Mouse (Mus musculus) CH12F3 (cell line): ENCODE measurements around the gene Agpat1.

Experiments
- in situ Hi-C: fragments of 300-500 bp; cut with MboI; formaldehyde crosslinking; loops from 2 replicates; pipeline ENCODE4 v1.14.3; 2020; ENCODE audit warnings: low sequenced_read_pairs

The Agpat1 gene

DNA sequence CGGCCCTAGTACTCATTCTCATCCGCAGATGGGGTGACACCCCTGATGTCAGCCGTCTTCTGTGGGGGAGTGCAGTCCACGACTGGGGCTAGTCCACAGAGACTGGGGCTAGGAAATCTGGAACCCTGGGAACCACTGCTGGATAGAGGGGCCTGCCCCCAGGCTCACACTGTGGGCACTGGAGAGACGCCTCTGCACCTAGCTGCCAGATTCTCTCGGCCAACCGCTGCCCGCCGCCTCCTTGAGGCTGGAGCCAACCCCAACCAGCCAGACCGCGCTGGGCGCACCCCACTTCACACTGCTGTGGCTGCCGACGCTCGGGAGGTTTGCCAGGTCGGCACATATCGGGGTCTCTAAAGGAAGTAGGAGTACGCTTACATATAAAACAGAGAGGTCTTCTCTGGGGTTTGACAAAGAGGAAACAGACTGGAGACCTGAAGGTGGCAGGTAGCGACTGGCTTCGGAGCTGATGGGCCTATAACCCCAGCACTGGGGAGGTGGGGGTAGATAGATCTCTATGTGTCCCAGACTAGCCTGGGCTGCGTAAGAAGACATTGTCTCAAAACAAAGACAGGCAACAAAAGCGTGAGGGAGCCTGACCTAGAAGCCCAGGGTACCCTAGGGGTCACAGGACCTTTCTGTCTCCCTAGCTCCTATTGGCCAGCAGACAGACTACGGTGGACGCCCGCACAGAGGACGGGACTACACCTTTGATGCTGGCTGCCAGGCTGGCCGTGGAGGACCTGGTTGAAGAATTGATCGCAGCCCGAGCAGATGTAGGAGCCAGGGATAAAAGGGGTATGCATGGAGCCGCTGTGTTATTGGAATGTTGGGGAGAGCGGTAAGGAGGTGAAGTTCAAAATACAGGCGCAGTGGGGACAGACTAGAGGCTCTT is 17.9 kb upstream of the Agpat1 start:
- in situ Hi-C loops, result no loop called here

DNA sequence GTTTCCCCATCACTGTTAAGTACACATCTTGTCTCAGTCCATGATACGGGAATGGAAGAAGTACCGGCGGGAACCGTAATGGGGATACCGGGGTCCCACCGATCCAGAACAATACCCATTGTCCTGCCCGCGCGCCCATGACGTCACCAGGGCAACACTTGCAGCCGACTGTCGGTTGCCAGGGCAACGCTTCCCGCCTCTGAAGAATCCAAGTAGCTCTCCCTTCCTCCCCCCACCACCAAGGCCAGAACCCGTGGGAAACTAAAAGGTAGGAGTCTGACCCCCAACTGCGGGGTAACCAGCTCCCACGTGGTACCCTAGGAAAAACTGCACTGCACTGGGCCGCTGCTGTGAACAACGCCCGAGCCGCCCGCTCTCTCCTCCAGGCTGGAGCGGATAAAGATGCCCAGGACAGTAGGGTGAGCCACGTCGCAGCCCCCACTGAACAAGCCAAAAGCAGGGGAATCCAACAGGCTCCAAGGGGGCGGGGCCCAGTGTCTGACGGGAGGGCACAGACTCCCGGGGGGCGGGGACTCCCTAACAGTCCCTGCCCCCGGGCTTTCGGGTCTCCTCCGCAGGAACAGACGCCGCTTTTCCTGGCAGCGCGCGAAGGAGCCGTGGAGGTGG is 17.2 kb upstream of the Agpat1 start:
- in situ Hi-C loops, result no loop called here

- in situ Hi-C loops, result no loop called here
Measured at GRCm38 (mm10) chr17:34587423-34587811, 16.6 kb upstream of the Agpat1 start.

GRCm38 (mm10) chr17:34587814-34588213 is 16.2 kb upstream of the Agpat1 start:
- in situ Hi-C loops, result no loop called here

DNA sequence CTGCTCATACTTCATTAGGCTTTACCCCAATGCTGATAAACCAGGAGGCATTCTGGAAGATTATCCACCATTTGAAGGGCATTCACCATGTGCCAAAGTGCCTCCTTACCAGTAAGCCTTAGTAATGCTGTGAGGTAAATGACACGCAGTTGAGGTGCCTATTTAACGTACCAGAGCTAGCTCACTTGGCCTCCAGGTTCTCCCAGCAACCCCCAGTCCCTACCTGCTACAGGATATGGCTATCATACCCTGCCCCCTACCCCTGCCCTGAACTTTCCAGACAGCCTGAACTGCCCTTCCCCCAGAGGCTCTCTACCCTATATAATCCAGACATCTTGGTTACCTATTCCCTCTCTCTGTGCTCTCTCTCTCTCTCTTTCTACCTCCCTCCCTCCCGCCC is 15.3 kb upstream of the Agpat1 start:
- in situ Hi-C loops, result no loop called here

- in situ Hi-C loops, result no loop called here
Measured at GRCm38 (mm10) chr17:34589206-34589605, 14.9 kb upstream of the Agpat1 start.

GRCm38 (mm10) chr17:34589681-34590101 is 14.4 kb upstream of the Agpat1 start, which contains the start of gene Gpsm3:
Gene Gpsm3 (plus strand): TSS chr17:34589806.
- in situ Hi-C loops, result no loop called here

DNA sequence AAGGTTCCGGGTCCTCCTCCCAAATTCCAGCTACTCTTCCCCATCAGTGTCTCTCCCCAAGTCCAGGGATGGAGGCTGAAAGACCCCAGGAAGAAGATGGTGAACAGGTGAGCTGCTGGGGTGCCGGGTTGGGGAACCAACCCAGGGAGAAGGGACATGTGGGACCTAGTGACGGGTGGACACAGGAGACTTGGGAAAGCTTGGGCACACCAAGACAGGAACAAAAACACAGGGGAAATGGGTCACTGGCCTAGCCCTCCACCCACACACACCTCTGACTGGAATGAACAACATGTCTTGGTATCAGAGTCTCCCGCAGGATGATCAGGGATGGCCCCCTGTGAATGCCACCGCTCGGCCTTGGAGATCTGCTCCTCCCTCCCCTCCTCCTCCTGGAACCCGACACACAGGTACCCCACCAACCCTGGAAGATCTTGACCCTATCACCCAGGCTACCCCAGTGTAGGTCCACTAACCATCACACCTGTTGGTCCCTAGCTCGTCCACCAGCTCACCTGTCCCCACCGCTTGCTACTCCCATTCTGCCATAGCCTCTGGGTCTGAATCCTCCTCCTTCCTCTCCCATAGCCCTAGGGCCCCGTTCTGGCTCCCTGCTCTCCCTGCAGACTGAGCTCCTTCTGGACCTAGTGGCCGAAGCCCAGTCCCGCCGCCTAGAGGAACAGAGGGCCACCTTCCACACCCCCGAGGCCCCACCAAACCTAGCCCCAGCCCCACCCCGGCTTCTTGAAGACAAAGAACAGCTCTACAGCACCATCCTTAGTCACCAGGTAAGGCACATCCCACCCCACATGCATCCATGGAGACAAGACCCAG is 13.7 kb upstream of the Agpat1 start:
- in situ Hi-C loops, result no loop called here

GRCm38 (mm10) chr17:34591029-34591993 is 12.8 kb upstream of the Agpat1 start, which contains the start of gene Pbx2:
Gene Pbx2 (plus strand): TSS chr17:34591266.
- in situ Hi-C loops, result no loop called here

- in situ Hi-C loops, result no loop called here
Measured at GRCm38 (mm10) chr17:34591994-34592375, 12.1 kb upstream of the Agpat1 start.

DNA sequence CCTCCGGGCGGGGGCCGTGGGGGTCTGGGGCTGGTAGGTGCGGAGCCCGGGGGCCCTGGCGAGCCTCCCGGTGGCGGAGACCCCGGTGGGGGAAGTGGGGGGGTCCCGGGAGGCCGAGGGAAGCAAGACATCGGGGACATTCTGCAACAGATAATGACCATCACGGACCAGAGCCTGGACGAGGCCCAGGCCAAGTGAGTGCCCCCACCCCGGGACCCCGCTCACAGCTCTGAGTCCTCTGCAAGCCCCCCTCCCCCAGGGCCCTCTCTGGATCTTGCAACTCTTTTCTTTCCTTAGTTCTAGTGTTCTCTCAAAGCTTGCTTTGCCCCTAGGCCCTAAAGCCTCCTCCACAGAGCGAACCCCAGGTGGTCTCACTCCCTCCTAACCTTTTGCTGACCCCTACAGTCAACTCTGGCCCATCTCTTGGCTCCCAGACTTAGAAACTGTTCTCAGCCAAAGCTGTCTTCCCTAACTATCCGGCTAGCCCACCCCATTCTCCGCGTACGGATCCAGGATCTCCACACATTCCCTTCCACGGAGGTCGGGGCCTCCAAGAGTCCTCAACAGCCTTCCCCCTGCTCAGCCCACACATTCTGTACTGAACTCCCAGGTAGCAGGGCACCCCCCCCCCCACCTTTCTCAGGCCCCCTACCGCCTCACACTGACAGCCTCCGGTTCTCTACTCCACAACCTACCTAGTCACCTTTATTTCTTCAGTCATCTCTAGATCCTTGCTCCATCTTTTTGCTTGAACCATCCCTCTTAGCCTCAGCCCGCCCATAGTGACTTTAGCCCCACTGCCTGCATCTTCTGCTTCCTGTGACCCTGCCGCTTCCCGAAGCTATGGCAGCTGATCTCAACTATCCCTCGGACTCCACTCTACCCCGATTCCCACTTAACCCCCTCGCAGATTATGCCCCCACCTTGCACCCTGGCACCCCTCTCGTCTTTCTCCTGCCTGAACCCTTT is 11.2 kb upstream of the Agpat1 start:
- in situ Hi-C loops, result no loop called here

DNA sequence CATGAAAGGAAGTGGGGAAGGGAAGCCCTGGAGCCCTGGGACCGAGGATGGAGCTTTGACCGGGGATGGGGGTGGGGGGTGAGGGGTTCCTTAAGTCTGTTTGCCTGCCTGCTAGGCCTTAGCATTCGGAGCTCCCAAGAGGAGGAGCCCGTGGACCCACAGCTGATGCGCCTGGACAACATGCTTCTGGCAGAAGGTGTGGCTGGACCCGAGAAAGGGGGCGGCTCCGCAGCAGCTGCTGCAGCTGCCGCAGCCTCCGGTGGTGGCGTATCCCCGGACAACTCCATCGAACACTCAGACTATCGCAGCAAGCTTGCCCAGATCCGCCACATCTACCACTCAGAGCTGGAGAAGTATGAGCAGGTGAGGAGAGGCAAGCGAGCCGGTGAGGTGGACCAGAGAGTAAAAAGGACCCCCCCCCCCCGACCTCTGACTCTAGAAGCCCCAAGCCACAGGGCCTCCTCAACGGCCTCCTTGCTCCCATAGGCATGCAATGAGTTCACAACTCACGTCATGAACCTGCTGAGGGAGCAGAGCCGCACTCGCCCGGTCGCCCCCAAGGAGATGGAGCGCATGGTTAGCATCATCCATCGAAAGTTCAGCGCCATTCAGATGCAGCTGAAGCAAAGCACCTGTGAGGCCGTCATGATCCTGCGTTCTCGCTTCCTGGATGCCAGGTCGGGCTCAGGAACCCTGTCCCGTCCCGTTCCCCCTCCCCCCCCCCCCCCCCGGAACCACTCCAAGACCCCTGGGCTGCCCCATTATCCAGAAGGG is 10.1 kb upstream of the Agpat1 start:
- in situ Hi-C loops, result no loop called here

GRCm38 (mm10) chr17:34596098-34596497 is 8.0 kb upstream of the Agpat1 start:
- in situ Hi-C loops, result no loop called here

DNA sequence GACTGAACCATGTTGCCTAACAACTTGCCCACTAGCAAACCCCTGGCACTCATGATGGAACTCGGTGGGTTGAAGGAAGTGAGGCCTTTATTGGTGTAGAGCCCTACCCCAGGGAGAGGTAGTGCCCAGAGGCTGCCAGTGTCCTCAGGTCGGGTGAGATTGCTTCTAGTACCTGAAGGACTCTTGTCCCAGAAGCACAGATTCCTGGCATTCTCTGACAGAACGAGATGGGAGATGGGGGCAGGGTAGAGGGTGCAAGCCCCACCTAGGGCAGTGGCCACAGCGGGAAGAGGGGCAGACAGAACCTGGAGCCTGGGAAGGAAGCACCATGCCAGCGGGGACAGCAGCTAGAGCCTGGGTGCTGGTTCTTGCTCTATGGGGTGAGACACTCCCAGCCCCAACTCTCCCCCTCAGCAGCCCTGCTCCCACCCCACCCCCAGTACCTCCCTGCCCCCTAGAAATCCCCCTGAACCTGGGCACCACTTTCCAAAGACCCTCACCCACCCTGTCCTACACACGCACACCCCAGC is 6.4 kb upstream of the Agpat1 start, which contains the start of gene Ager:
Gene Ager (plus strand): TSS at position 297 of the 530 bp plus-strand sequence.
- in situ Hi-C loops, result no loop called here

- in situ Hi-C loops, result no loop called here
Measured at GRCm38 (mm10) chr17:34599891-34600290, 4.2 kb upstream of the Agpat1 start.

DNA sequence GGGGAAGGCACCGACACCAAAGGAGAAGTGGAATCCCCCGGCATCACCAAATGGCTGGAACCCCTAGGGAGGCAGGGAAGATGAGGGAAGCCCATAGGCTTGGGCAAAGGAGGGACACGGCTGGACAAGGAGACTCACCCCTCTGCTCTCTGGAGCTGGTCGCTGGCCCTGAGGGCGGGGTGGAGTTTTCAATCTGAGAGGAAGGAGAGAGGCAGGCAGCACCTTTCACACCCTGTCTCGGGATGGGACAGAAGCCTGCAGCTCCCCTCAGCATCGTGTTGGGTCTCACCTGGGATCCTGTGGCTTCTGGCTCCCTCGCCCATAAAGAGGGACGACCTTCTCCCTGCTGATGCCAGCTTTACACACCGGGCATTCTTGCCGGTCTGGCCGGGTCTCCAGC is 2.3 kb upstream of the Agpat1 start:
- in situ Hi-C loops, result no loop called here

GRCm38 (mm10) chr17:34603375-34604060 is 544 bp upstream of the Agpat1 start, which contains the start of gene Rnf5:
Gene Rnf5 (minus strand): TSS chr17:34603690.
- in situ Hi-C loops, result no loop called here
